Mouse (Mus musculus) liver, embryonic 15.5 days (tissue): ENCODE results near the gene Tmem170. TPM values are rescaled to one million over a fixed set of nuclear protein-coding genes. Genes with fewer than 3 reads are reported as not detected.

Experiments
- ATAC-seq: fragments of 200-750 bp; cut with Nextera tagmentation; 2 replicates; pipeline ENCODE4 v1.8.0; 2017; ENCODE audit warnings: moderate number of reproducible peaks, mild to moderate bottlenecking, moderate library complexity; ENCODE audit not compliant: insufficient read depth
- H3K27ac ChIP-seq: fragments of 300-500 bp; sonication (generic); replicated peaks from 2 replicates; pipeline ENCODE4 v1.5.1; 2015; ENCODE audit warnings: mild to moderate bottlenecking, inconsistent platforms
- H3K27me3 ChIP-seq: fragments of 300-500 bp; sonication (generic); 2 replicates; pipeline ENCODE4 v1.6.1; 2015; ENCODE audit warnings: mild to moderate bottlenecking, inconsistent platforms
- H3K36me3 ChIP-seq: fragments of 300-500 bp; sonication (generic); replicated peaks from 2 replicates; pipeline ENCODE4 v1.6.1; 2015; ENCODE audit warnings: moderate library complexity, mild to moderate bottlenecking, inconsistent platforms
- H3K4me1 ChIP-seq: fragments of 300-500 bp; sonication (generic); replicated peaks from 2 replicates; pipeline ENCODE4 v1.6.1; 2015; ENCODE audit warnings: inconsistent platforms
- H3K4me2 ChIP-seq: fragments of 300-500 bp; sonication (generic); 2 replicates; pipeline ENCODE4 v1.6.1; 2015; ENCODE audit warnings: moderate library complexity, mild to moderate bottlenecking, inconsistent platforms
- H3K4me3 ChIP-seq: fragments of 300-500 bp; sonication (generic); replicated peaks from 2 replicates; pipeline ENCODE4 v1.5.1; 2015; ENCODE audit warnings: mild to moderate bottlenecking, inconsistent platforms
- H3K9ac ChIP-seq: fragments of 300-500 bp; sonication (generic); 2 replicates; pipeline ENCODE4 v1.6.1; 2015; ENCODE audit warnings: moderate library complexity, mild to moderate bottlenecking, inconsistent platforms
- H3K9me3 ChIP-seq: fragments of 300-500 bp; sonication (generic); replicated peaks from 2 replicates; pipeline ENCODE4 v1.6.1; 2016; ENCODE audit warnings: inconsistent platforms
- WGBS: fragments of 180-500 bp; shearing (Covaris S2); methylation state at CpG from one replicate; pipeline ENCODE4 v1.1.7; 2015; ENCODE audit warnings: mixed read lengths; ENCODE audit not compliant: insufficient replicate concordance; 5-methylcytosine and 5-hydroxymethylcytosine counted together
- polyA plus RNA-seq: library from polyadenylated mRNA; unstranded; fragments of >200 nt; fragmentation: Nextera tagmentation; extraction: Ambion mirVana; gene quantifications from 2 replicates; pipeline ENCODE4 v1.2.1, GENCODE M21; 2015

The Tmem170 gene
- polyA plus RNA-seq, 1 experiment from 2014 or later = 4.4 TPM

DNA sequence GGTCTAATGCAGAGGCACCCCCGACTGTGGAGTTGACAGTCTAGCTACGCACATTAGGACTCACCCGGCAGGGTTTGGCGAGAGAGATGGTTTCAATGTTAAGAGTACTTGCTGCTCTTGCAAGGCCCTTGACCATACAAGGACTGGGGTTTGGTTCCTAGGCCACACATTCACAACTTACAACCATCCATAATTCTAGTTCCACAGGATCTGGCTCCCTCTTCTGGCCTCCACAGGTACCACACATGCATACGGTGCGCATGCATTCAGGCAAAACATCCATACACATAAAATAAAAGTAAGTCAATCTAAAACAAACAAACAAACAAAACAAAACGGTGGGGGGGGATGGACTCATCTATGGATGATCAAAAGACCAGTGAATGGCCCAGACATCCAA lies 18.4 kb upstream of the Tmem170 start:
- Histone ChIP-seq H3K4me1 (0 out of 2 replicates have a peak, but pooled peaks cover 5% of the 10 kb centered on the region), H3K36me3 (no peaks in the 10 kb centered on the region), H3K9me3 (no peaks in the 10 kb centered on the region), H3K9ac (no peak overlapping the region), H3K27ac (no peak overlapping the region), H3K4me3 (no peak overlapping the region), H3K27me3 (peaks cover 31% of the 10 kb centered on the region), H3K4me2 (no peak overlapping the region)
- no peak for ATAC-seq
- WGBS = 77% methylated on average over 7 of the region's 7 CpGs

DNA sequence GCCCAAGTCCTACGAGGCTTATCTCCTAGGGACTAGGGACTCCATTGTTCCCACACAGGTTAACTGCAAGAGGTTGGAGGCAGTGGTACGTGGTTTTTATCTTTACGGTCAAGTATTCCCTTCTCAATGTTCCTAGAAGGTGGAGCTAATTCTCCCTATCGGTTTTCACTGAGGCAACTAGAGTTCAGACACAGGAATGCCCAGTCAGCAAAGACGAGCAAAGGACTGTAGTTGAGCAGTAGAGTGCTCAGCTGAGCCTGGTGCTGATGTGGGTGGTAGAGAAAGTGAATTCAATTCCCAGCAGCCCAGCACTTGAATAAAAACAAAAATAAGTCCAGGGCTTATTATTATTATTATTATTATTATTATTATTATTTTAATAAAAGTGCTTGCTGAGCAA lies 16.1 kb upstream of the Tmem170 start:
- WGBS = 33% methylated on average over 5 of the region's 5 CpGs
- Histone ChIP-seq H3K4me1 (peaks cover 15% of the 10 kb centered on the region), H3K27me3 (peaks cover 51% of the 10 kb centered on the region), H3K4me3 (no peak overlapping the region), H3K9ac (no peak overlapping the region), H3K4me2 (no peak overlapping the region), H3K9me3 (no peaks in the 10 kb centered on the region), H3K27ac (no peak overlapping the region), H3K36me3 (no peaks in the 10 kb centered on the region)
- no peak for ATAC-seq

DNA sequence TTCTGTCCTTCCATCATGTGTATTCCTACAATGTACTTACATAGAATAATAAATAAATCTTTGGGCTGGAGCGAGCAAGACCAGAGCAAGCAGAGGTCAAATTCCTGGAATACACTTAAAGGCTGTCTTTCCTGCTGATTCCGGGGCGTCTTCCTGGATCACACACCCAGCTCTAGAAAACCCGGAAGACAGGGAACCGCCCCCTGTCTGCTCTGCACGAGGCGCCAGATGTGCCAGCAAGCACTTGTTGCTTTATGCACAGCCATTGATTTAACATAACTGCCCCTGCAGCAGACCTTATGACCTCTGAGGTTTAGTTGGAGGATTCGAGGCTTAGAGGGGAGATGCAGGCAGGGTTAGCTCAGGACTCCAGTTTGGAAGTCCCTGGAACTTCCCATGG lies 15.4 kb upstream of the Tmem170 start:
- 15% methylated on average over 8 of the region's 8 CpGs for WGBS
- no peak for ATAC-seq
- Histone ChIP-seq H3K4me2 (no peak overlapping the region), H3K9me3 (no peaks in the 10 kb centered on the region), H3K27me3 (peaks cover 51% of the 10 kb centered on the region), H3K4me3 (no peak overlapping the region), H3K4me1 (peaks cover 17% of the 10 kb centered on the region), H3K27ac (no peak overlapping the region), H3K9ac (no peak overlapping the region), H3K36me3 (no peaks in the 10 kb centered on the region)

DNA sequence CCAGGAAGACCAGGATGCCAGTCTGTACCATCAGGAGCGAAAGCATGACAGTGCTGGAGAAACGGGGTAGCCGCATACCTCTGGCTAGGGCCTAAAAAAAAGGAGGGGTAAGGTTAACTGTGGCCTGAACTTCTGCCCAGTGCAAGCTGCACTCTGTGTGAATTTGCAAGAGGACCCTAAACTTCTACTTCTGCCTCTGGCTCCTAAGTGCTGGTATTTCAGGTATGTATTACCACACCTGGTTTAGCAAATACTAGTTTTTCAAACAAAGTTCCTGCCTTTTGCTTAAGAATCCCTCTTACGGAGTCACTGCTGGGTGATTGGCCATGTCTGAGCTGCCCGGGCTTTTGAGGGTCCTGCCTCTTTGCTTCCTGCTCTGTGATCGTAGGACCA lies 14.4 kb upstream of the Tmem170 start:
- Histone ChIP-seq H3K4me1 (peaks cover 24% of the 10 kb centered on the region), H3K27me3 (peaks cover 51% of the 10 kb centered on the region), H3K4me2 (no peak overlapping the region), H3K36me3 (no peaks in the 10 kb centered on the region), H3K9ac (no peak overlapping the region), H3K4me3 (no peak overlapping the region), H3K9me3 (no peaks in the 10 kb centered on the region), H3K27ac (no peak overlapping the region)
- whole genome bisulfite sequencing = 48% methylated on average over 6 of the region's 6 CpGs
- ATAC-seq = no peak

DNA sequence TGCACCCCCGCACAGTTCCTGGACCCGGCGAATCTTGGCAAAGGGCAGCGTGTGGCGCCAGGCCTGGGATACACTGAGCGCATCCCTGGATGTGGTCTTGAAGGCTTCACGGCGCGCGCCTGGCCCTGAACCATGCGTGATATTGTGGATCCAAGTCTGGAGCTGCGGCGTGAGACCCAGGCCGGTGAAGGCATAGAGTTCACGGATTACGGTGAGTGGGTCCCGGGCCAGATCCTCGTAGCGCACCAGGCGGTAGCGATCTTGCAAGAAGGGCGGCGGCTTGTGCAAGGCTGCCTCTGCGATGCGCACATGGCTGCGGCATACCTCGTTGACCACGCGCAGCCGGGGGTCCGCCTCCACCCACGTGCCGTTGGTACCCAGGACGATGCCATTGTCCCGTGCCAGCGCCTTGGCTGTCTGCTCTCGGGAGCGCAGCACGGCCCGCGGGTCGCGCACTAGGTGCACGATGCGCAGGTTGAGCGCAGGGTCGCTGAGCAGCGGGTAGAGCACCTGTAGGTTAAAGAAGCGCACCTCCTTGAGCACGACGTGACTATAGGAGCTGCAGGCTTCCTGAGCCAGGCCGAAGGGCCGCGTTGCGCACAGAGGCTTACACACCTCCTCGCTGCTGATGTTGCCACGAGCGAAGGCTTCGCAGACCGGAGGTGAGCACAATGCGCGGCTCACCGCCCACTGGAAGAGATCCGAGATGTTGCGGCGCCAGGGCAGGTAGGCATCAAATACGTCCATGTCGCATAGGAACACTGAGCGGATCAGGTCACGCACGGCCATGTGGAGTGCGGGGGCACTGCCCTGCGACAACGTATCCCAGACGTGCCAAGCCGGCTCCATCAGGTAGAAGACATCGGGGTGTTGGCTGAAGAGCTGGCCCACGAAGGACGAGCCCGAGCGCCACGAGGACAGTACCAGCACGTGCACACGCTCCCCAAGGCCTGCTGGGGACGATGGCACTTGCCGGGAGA lies 13.7 kb upstream of the Tmem170 start:
- no peak overlapping the region for H3K9ac ChIP-seq
- 13% methylated on average over 86 of the region's 86 CpGs for WGBS
- H3K4me3 ChIP-seq = no peak overlapping the region
- no peak overlapping the region for H3K4me2 ChIP-seq
- no peak overlapping the region for H3K27ac ChIP-seq
- peaks cover 51% of the 10 kb centered on the region for H3K27me3 ChIP-seq
- H3K36me3 ChIP-seq = no peaks in the 10 kb centered on the region
- H3K4me1 ChIP-seq = peaks cover 24% of the 10 kb centered on the region
- H3K9me3 ChIP-seq = no peaks in the 10 kb centered on the region
- ATAC-seq = no peak

DNA sequence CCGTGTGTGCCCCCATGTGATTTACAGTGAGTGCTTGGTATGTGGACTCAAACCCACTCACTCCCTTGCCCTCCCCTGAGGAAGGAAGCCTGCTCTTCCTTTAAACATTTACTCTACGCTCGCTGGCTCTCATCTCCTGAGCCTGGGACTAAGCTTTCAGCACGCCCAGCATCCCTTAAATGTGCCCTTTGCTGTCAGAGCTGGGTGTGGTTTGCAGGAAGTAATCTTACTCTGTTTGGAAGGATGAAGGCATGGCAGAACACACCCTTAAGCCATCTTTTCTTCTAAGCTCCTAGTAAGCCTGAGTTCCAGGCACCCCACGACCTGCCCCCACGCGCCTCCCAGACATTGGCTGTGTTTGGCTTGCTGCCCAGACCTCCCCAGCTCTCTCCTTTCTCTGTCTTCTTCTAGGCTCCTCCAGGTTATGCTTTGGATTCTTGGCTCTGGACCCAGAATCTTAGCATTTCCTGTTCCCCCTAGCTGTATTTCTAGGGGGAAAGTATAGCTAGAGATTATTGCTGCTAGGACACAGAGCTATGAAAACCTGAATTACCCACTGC lies 11.6 kb upstream of the Tmem170 start:
- 48% methylated on average over 7 of the region's 7 CpGs for WGBS
- no peak overlapping the region for H3K4me2 ChIP-seq
- no peaks in the 10 kb centered on the region for H3K9me3 ChIP-seq
- no peak overlapping the region for H3K9ac ChIP-seq
- H3K4me1 ChIP-seq = peaks cover 24% of the 10 kb centered on the region
- H3K36me3 ChIP-seq = no peaks in the 10 kb centered on the region
- H3K27ac ChIP-seq = no peak overlapping the region
- no peak overlapping the region for H3K4me3 ChIP-seq
- no peak for ATAC-seq
- peaks cover 51% of the 10 kb centered on the region for H3K27me3 ChIP-seq

DNA sequence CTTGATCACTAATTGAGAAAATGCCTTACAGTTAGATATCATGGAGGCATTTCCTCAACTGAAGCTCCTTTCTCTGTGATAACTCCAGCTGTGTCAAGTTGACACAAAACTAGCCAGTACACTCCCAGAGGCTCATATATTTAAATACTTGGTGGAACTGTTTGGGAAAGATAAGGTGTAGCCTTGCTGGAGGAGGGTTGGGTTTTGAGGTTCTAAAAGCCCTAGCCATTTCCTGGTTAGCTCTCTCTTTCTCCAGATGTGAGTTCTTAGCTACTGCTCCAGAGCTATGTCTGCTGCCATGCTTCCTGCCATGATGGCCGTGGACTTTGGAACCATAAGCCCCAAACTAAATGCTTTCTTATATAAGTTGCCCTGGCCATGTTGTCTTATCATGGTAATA lies 10.9 kb upstream of the Tmem170 start:
- Histone ChIP-seq H3K4me2 (no peak overlapping the region), H3K4me3 (no peak overlapping the region), H3K9ac (no peak overlapping the region), H3K27ac (no peak overlapping the region), H3K36me3 (no peaks in the 10 kb centered on the region), H3K27me3 (peaks cover 45% of the 10 kb centered on the region), H3K4me1 (peaks cover 24% of the 10 kb centered on the region), H3K9me3 (no peaks in the 10 kb centered on the region)
- 35% methylated on average over 1 of the region's 1 CpGs for WGBS
- peak; percentile 61; the same call in 1 of the 2 replicates for ATAC-seq

DNA sequence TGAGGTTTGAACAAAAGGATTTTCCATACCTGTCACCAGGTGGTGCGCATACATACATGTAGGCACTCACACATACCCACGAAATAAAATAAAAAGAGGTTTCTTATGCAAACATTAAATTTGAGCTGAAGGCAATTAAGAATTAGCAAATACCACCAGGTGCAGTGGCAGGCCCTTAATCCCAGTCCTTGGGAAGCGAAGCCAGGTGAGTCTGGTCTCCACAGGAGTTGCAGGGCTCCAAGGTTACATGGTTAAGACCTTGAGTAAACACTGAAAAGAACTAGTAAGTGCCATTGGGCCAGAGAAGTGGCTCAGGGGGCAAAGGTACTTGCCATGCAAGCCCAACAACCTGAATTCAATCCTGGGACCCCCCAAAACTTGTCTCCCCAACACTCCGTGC lies 7.1 kb upstream of the Tmem170 start:
- Histone ChIP-seq H3K27ac (no peak overlapping the region), H3K9me3 (no peaks in the 10 kb centered on the region), H3K4me1 (peaks cover 18% of the 10 kb centered on the region), H3K4me2 (no peak overlapping the region), H3K4me3 (no peak overlapping the region), H3K36me3 (no peaks in the 10 kb centered on the region), H3K27me3 (peaks cover 8% of the 10 kb centered on the region), H3K9ac (no peak overlapping the region)
- ATAC-seq = no peak
- WGBS = 63% methylated on average over 4 of the region's 4 CpGs

DNA sequence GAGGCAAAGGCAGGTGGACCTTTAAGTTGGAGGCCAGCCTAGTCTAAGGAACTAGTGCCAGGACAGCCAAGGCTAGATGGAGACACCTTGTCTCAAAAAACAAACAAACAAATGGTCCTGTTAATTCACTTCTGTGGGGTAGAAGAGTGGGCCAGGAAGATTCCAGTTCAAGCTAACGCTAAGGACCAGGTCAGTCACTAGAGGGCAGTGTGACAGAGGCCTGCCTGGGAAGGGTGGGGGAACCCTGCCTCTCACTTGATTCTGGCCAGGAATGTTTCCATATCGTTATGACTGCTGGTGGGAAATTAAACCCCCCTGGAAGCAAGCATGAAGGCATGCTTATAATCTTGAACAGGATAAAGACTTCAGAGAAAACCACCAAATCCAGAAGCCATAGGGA lies 5.0 kb upstream of the Tmem170 start:
- Histone ChIP-seq H3K9me3 (no peaks in the 10 kb centered on the region), H3K9ac (no peak overlapping the region), H3K27ac (no peak overlapping the region), H3K4me3 (no peak overlapping the region), H3K27me3 (no peaks in the 10 kb centered on the region), H3K36me3 (no peaks in the 10 kb centered on the region), H3K4me2 (no peak overlapping the region), H3K4me1 (peaks cover 10% of the 10 kb centered on the region; the same call in 1 of the 2 replicates)
- no peak for ATAC-seq
- 1% methylated on average over 2 of the region's 2 CpGs for WGBS

DNA sequence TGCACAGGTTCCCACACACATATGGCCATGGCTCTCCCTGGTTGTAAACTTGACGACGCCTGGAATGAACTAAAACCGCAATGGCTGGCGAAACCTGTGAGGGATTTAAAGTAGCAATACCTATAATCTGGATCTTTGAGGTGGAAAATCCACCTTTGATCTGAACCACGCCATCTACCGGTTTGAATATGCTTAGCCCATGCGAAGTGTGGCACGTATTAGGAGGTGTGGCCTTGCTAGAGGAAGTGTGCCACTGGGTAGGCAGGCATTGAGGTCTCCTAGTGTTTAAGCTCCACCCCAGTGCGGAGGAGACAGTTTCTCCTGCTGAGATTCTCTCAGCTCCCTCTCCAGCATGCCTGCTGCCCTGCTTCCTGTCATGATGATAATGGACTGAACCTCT lies 1.2 kb upstream of the Tmem170 start:
- no peak overlapping the region for H3K4me3 ChIP-seq
- H3K9me3 ChIP-seq = no peaks in the 10 kb centered on the region
- peaks cover 19% of the 10 kb centered on the region for H3K4me1 ChIP-seq
- H3K27ac ChIP-seq = no peak overlapping the region
- no peak overlapping the region for H3K9ac ChIP-seq
- H3K36me3 ChIP-seq = no peaks in the 10 kb centered on the region
- WGBS = 68% methylated on average over 9 of the region's 9 CpGs
- no peak overlapping the region for H3K4me2 ChIP-seq
- ATAC-seq = no peak
- H3K27me3 ChIP-seq = no peaks in the 10 kb centered on the region

DNA sequence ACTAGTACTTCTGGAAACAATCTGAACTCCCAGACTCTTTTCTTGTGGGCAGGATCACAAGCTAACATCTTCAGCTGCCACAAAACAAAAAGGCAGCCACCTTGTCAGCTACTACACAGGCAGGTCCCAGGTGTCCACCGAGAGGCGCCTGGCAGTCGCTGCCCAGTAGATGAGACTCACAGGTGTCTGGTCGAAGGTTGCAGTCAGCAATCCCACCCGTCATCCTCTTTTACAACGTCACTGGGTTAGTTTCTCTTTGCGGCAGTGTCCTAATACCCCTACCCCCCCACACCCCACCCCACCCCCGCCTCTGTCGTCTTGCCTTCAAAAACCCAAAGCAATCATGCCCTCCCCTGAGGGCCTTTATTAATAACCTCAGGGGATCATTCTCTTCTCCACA lies 792 bp downstream of the Tmem170 start:
- H3K4me3 ChIP-seq = peak overlapping the region; percentile 90
- H3K27me3 ChIP-seq = no peaks in the 10 kb centered on the region
- peak overlapping the region; percentile 86 for H3K27ac ChIP-seq
- 22% methylated on average over 9 of the region's 9 CpGs for WGBS
- H3K9ac ChIP-seq = peak overlapping the region; percentile 82
- H3K36me3 ChIP-seq = no peaks in the 10 kb centered on the region
- peak overlapping the region; percentile 96 for H3K4me2 ChIP-seq
- H3K4me1 ChIP-seq = peaks cover 19% of the 10 kb centered on the region
- ATAC-seq = no peak
- no peaks in the 10 kb centered on the region for H3K9me3 ChIP-seq
